Mouse (Mus musculus) ES-E14 (cell line): ENCODE results near the gene Ust. TPM values are rescaled to one million over a fixed set of nuclear protein-coding genes. Genes with fewer than 3 reads are reported as not detected.

Source experiments
- DNase-seq: peaks from one replicate; pipeline ENCODE4 v3.0.0-alpha.2; 2013; ENCODE audit warnings: low read depth, low spot score
- H3K27ac ChIP-seq: 2 replicates; pipeline ENCODE4 v1.5.1; 2012; ENCODE audit warnings: low read depth, mild to moderate bottlenecking, low read length, moderate library complexity, mixed read lengths; ENCODE audit not compliant: poor library complexity, insufficient read depth, severe bottlenecking
- H3K36me3 ChIP-seq: 2 replicates; pipeline ENCODE4 v1.6.1; 2012; ENCODE audit warnings: mild to moderate bottlenecking, low read length, moderate library complexity, mixed read lengths; ENCODE audit not compliant: control insufficient read depth, poor library complexity, insufficient read depth, severe bottlenecking
- H3K4me1 ChIP-seq, 2 experiments: fragments of 150-350 bp in 1 of 2; sonication (generic) in 1 of 2; 2 replicates each; pipeline ENCODE4 v1.6.1; 2012; ENCODE audit warnings: low read length in 2 of 2, mild to moderate bottlenecking in 1 of 2, mixed read lengths in 1 of 2; ENCODE audit not compliant: control insufficient read depth in 2 of 2, insufficient read depth in 2 of 2, poor library complexity in 1 of 2
- H3K4me3 ChIP-seq, 2 experiments: fragments of 150-350 bp in 1 of 2; sonication (generic) in 1 of 2; 2 replicates each; pipeline ENCODE4 v1.5.1; 2012; ENCODE audit warnings: low read length in 2 of 2, low read depth in 1 of 2, mild to moderate bottlenecking in 1 of 2, mixed read lengths in 1 of 2; ENCODE audit not compliant: insufficient read depth in 1 of 2, poor library complexity in 1 of 2, severe bottlenecking in 1 of 2
- H3K9ac ChIP-seq: 2 replicates; pipeline ENCODE4 v1.6.1; 2012; ENCODE audit warnings: low read depth, mild to moderate bottlenecking, low read length, mixed read lengths; ENCODE audit not compliant: poor library complexity, insufficient read depth, severe bottlenecking
- H3K9me3 ChIP-seq: fragments of 150-350 bp; sonication (generic); 2 replicates; pipeline ENCODE4 v1.6.1; 2012; ENCODE audit warnings: low read depth, mild to moderate bottlenecking, low read length; ENCODE audit not compliant: control insufficient read depth, insufficient read depth
- CHD2 ChIP-seq: IDR thresholded peaks from 2 replicates; pipeline ENCODE4 v1.6.1; 2014; ENCODE audit warnings: mild to moderate bottlenecking, low read depth, low read length, inconsistent platforms
- HCFC1 ChIP-seq: IDR thresholded peaks from 2 replicates; pipeline ENCODE4 v1.6.1; 2012; ENCODE audit warnings: low read length, inconsistent platforms, borderline replicate concordance; ENCODE audit not compliant: insufficient read depth
- MAFK ChIP-seq: IDR thresholded peaks from 2 replicates; pipeline ENCODE4 v1.6.1; 2014; ENCODE audit warnings: mild to moderate bottlenecking, low read depth, low read length, inconsistent platforms; ENCODE audit not compliant: insufficient read depth
- ZC3H11A ChIP-seq: IDR thresholded peaks from 2 replicates; pipeline ENCODE4 v1.6.1; 2012; ENCODE audit warnings: low read depth, mild to moderate bottlenecking, inconsistent platforms, low read length, borderline replicate concordance
- ZNF384 ChIP-seq: IDR thresholded peaks from 2 replicates; pipeline ENCODE4 v1.6.1; 2012; ENCODE audit warnings: low read depth, low read length, inconsistent platforms
- in situ Hi-C, 2 experiments: fragments of 600-800 bp; cut with MboI; formaldehyde crosslinking; loops; one replicate each; pipeline ENCODE4 v1.15.1; 2025; ENCODE audit warnings: low sequenced_read_pairs in 2 of 2, inconsistent platforms in 1 of 2; ENCODE audit not compliant: unreplicated experiment in 2 of 2
- total RNA-seq: library from RNA; depleted of rRNA; stranded (reverse); fragments of 300-350 nt; gene quantifications from 2 replicates; pipeline ENCODE4 v1.2.3, GENCODE M21; 2012

Ust gene
- total RNA-seq, 1 experiment, result 4.9 TPM

DNA sequence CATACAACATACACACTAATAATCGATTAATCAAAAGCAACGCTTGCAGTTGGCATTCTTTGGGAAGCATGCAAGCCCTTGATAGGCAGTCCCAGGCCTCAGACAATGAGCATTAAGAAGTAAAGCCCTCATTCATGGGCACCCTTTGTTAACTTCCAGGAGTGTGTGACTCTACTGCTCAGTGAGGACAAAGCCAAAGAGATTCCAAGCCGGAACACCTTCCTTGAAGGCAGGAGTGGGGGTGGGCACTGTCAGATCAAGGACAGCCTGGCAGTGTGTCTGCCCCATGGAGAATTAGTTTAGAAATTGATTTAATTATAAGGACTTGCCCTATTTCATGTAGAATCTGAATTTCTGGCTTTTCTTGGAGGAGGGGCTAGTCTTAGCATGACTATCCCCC is 308.3 kb downstream of the Ust start:
- in situ Hi-C loops, result no loop called here
- TF ChIP-seq ZNF384, result no peak
- TF ChIP-seq MAFK, result no peak
- no peak for TF ChIP-seq CHD2
- no peak for TF ChIP-seq ZC3H11A
- TF ChIP-seq HCFC1, result no peak
- no peaks in the 10 kb centered on the region for H3K4me1 ChIP-seq

DNA sequence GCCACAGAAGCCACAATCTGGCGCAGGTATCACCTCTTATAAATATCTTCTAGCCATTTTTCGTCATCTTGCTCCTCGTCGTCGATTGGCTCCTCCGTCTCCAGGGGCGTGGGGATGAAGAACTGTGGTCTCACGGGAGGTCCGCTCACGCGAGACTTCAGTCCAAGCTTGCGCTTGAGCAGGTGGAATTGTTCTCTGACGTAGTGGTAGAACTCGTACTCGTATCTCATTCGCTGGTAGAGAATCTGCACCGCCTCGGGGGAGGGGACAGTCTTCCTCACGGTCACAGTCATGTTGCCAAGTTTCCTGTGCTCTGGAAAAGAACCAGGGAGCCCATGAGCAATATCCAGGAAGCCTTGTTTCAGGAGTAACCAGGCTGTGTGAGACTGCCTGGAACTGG is 311.3 kb downstream of the Ust start:
- no peak for DNase-seq
- TF ChIP-seq MAFK (no peak), ZNF384 (no peak), CHD2 (peak; percentile 50; the same call in 1 of the 2 replicates), HCFC1 (no peak)
- Histone ChIP-seq H3K4me3 (no peak overlapping the region), H3K9me3 (no peaks in the 10 kb centered on the region), H3K27ac (no peak overlapping the region), H3K9ac (no peak overlapping the region), H3K36me3 (no peaks in the 10 kb centered on the region), H3K4me1 (no peaks in the 10 kb centered on the region)
- in situ Hi-C loops, result no loop called here

More for the DNA sequence above, 308.3 kb downstream of the Ust start:
- Histone ChIP-seq H3K9me3 (no peaks in the 10 kb centered on the region), H3K9ac (no peak overlapping the region), H3K36me3 (no peaks in the 10 kb centered on the region), H3K4me3 (no peak overlapping the region), H3K27ac (no peak overlapping the region)
- no peak for DNase-seq

DNA sequence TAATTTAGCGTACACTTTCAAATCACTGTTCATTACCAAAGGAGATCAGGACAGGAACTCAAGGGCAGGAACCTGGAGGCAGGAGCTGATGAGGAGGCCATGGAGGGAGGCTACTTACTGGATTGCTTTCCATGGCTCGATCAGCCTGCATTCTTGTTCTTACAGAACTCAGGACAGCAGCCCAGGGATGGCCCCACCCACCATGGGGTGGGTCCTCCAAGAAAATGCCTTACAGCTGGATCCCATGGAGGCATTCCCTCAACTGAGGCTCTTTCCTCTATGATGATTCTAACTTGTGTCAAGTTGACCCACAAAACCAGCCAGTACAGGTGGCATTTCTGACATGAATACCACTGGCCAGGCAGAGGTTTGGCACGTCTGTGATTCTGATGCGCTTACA is 314.9 kb downstream of the Ust start:
- Histone ChIP-seq H3K4me3 (no peak overlapping the region), H3K4me1 (no peaks in the 10 kb centered on the region), H3K27ac (no peak overlapping the region), H3K36me3 (no peaks in the 10 kb centered on the region), H3K9ac (no peak overlapping the region), H3K9me3 (no peaks in the 10 kb centered on the region)
- peak; percentile 33 for DNase-seq
- TF ChIP-seq MAFK (no peak), CHD2 (no peak), HCFC1 (no peak), ZNF384 (no peak), ZC3H11A (no peak)
- in situ Hi-C loops, result no loop called here

DNA sequence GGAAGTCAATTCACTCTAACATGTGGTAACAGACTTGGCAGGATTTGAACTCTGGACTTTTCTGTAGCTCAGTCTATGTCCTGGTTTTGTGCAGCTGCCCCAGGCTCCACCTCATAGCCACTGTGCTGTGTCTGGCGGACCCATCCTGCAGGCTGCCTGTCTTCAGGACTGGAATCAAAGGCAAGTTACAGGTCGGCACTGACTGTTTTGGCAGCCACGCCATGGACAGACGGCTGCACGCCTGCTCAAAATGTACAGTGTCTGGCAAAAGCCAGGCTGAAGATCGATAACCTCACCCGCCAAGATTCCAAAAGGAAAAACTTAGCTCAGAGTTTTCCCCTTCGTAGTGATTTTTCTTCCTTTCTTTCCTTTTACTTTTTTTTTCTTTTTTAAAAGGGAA is 318.8 kb downstream of the Ust start:
- Histone ChIP-seq H3K27ac (no peak overlapping the region), H3K4me3 (no peak overlapping the region), H3K9ac (no peak overlapping the region), H3K9me3 (no peaks in the 10 kb centered on the region), H3K36me3 (no peaks in the 10 kb centered on the region), H3K4me1 (peaks cover 0 to 4% of the 10 kb centered on the region in 2 experiments; a peak in 1 of 4 replicates)
- in situ Hi-C loops, result loop anchor here (5.0 to 10.0 kb wide), 2 partner anchors 315 to 318 kb away; no protein-coding TSS in a partner anchor
- TF ChIP-seq ZC3H11A (no peak), ZNF384 (no peak), MAFK (no peak), HCFC1 (no peak), CHD2 (no peak)
- DNase-seq, result no peak

DNA sequence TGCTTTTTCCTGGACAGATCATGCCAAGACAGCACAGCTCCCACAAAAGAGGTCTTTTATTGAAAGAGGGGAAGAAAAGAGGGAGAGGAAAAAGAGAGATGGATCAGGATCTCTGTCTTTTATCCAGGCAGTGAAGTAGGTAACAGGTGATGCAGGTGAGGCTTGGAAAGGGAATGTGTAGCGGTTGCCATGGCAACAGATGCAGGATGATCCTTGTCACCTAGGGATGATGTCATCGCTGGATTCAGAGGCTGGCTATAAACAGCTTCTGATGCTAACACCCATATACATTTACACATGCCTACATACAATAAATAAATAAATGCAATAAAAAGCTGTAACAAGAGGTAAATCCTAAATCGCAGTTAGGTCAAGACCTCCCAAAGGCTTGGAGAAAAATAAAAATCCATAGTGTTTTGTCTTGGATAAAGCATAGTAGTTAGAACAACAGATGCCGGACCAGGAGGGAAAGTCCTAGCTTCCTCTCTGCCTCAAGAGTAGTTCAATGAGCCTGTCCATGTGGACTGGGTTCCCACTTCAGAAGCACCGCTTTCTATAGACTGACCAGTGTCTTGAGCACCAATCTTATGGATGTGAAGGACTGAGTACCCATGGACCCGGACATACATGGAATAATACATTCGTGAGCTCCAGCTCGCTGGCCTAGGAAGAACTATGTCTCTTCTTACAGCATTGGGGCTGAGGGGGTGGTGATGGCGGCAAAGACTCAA is 319.4 kb downstream of the Ust start:
- TF ChIP-seq HCFC1 (no peak), ZNF384 (no peak), MAFK (no peak), ZC3H11A (no peak), CHD2 (no peak)
- H3K27ac ChIP-seq, result no peak overlapping the region
- peaks cover 0 to 4% of the 10 kb centered on the region in 2 experiments; a peak in 1 of 4 replicates for H3K4me1 ChIP-seq
- in situ Hi-C loops, result loop anchor here (5.0 to 10.0 kb wide), 2 partner anchors 314 to 317 kb away; no protein-coding TSS in a partner anchor
- no peaks in the 10 kb centered on the region for H3K9me3 ChIP-seq
- H3K9ac ChIP-seq, result no peak overlapping the region
- DNase-seq, result no peak
- H3K4me3 ChIP-seq, result no peak overlapping the region
- no peaks in the 10 kb centered on the region for H3K36me3 ChIP-seq
